Mouse (Mus musculus): ENCODE results near the gene Greb1.

- no peak for TF ChIP-seq POLR2A (IDR thresholded peaks at IDR 0.05; ENCODE audit: insufficient read length, low read depth)
- no peak for TF ChIP-seq USF1 (IDR thresholded peaks at IDR 0.05; ENCODE audit: low read depth)
- TF ChIP-seq MAX (IDR thresholded peaks at IDR 0.05; ENCODE audit: low read depth): no peak
- no peak for TF ChIP-seq MYOG (IDR thresholded peaks at IDR 0.05; ENCODE audit: control insufficient read depth in 1 of 3, insufficient read depth in 1 of 3, insufficient read length in 2 of 3, low read depth in 2 of 3)
- TF ChIP-seq E2F4 (IDR thresholded peaks at IDR 0.05; ENCODE audit: insufficient read depth): no peak
- no peak for TF ChIP-seq REST (IDR thresholded peaks at IDR 0.05; ENCODE audit: insufficient read depth, insufficient read length)
- TF ChIP-seq POLR2AphosphoS2 (IDR thresholded peaks at IDR 0.05; ENCODE audit: insufficient read length, low read depth): no peak
- TF ChIP-seq CEBPB (IDR thresholded peaks at IDR 0.05; ENCODE audit: insufficient read depth, poor library complexity, severe bottlenecking): no peak
- TF ChIP-seq TCF3 (IDR thresholded peaks at IDR 0.05; ENCODE audit: insufficient read length, low read depth): no peak
- TF ChIP-seq TCF12 (IDR thresholded peaks at IDR 0.05; ENCODE audit: insufficient read depth, poor library complexity, severe bottlenecking): no peak
These were observed 25.3 kb downstream of the Greb1 start for GRCm38 (mm10) chr12:16775351-16775750.

All from myocyte (in vitro differentiated cells).